Mouse (Mus musculus) heart, adult 2 months (tissue): ENCODE measurements around the gene Ncln.

Source experiments
- CTCF ChIP-seq: fragments of 200-600 bp; IDR thresholded peaks from 2 replicates; pipeline ENCODE4 v1.8.1; 2022; ENCODE audit warnings: antibody characterized with exemption, mild to moderate bottlenecking, moderate library complexity
- EP300 ChIP-seq: fragments of 200-500 bp; IDR thresholded peaks from 2 replicates; pipeline ENCODE4 v1.6.1; 2011; ENCODE audit warnings: low read depth, low read length, control low read depth; ENCODE audit not compliant: insufficient read depth
- POLR2A ChIP-seq: fragments of 200-500 bp; IDR thresholded peaks from 2 replicates; pipeline ENCODE4 v1.6.1; 2011; ENCODE audit warnings: mild to moderate bottlenecking, low read depth, low read length, control low read depth; ENCODE audit not compliant: insufficient read depth

DNA sequence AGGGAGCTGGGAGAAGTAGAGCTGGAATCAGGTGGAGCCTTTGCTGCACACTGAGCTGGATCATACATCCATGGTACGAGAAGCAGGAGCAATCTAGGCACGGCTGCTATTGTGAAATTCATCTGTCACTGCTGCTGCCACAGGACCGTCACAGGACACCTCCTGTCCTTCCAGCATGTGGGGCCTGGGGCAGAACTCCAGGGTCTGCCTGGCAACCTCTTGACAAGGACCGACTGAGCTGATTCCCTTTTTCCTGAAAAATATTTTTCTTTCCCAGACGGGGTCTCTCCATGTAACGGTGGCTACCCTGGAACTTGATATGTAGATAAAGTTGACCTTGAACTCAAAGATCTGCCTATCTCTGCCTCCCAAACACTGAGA, 44.8 kb downstream of the Ncln start:
- TF ChIP-seq CTCF (no peak), POLR2A (no peak), EP300 (no peak)
